Mouse (Mus musculus) embryo, embryonic 11 days (tissue): ENCODE data around the gene Asna1.
A peak's percentile ranks its signal among the peaks of the same experiment; 100 is the strongest.

Source experiments
- DNase-seq: peaks from one replicate; pipeline ENCODE4 v3.0.0-alpha.2; 2015

The Asna1 gene

DNA sequence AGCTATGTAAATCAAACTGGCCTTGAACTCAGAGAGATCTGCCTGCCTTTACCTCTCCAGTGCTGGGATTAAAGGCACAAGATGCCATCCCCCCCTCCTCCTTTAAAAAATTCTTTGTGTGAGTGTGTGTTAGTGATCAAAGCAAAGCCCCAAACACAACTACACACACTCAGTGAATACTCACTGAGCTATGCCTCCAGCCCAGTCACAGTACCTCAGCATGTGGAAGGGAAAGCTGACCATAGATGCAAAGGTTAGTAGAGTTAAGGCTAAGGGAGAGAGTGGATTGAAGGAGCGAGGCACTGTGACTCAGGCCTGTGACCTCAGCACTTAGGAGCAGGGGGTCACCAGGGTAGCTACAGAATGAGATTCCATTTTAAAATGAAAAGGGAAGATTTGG is 52.0 kb downstream of the Asna1 start:
- DNase-seq: no peak

DNA sequence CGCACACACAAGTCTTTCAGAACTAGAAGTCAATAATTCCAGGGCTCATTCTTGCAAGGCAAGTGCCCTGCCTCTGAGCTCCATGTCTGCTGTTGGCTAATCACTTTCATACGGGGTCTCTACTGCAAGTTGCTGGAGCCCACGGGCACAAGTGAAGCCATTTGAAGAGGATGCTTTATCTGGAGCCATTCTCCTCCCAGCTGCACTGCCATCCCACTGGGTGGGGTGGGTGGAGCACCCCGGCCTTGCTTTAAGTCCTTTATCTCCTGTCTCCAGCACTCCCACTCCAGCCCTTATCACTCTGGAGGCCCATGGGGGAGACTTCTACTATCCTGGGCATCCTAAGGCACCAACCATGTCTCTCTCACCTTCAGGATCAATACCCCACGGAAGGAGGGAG is 54.2 kb downstream of the Asna1 start:
- no peak for DNase-seq

DNA sequence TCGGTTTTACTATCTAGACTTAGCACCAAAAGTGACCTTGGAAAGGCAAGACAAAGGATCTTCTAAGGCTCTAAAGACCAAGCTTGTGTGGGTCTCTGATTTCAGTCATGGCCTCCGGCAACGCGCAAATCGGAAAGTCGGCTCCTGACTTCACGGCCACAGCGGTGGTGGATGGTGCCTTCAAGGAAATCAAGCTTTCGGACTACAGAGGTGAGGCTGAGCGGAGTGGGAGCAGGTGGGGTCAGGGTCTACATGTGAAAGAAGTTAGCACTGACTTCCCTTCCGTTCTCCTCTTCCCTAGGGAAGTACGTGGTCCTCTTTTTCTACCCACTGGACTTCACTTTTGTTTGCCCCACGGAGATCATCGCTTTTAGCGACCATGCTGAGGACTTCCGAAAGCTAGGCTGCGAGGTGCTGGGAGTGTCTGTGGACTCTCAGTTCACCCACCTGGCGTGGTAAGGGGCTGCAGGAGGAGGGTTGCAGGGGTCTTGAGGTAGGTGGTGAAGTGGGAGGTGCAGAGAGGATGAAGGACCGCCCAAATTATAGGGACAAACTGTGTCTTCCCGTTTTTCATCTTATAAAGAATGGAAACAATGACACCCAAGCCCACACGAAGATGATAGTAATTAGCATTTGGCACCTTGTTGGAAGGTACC is 54.8 kb downstream of the Asna1 start:
- DNase-seq: no peak

DNA sequence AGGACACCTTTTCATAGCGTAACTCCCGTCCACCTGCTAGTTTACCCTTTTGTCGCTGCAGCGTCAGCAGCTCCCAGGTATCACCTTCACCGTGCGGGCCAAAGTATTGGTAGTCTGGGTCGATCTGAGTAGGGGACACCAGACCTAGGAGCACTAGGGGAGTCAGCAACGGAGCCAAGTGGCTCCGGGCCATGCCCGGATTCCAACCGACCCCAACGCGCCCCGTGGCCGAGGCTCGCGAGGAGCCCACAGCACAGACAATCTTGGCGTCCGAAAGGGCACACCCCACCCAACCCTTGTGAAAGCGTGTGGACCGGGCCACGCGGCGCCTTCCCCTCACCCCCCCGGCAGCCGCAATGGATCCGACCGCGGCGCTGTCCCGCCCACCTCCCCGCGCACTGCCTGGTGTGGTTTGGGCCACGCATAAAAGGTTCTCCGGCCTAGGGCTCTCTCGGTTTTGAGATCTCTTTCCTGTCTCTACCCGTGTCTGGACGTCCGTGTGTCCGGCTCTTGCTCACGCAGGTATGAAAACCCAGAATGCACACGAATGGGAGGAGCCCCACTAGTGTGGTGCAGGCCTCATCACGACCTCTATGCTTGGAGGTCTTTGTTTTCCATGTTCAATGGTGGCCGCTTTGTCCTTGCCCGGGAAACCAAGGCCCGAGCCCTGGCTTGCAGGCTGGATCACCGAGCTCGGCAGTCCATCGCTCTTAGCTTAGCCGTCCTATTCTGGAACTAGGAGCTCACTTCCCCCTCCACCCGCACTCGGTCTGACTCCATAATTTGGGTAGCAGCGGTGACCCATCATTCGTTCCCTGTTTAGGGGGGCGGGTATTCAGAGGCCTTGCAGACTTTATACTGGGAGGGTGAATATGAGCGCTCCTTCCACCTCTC is 55.6 kb downstream of the Asna1 start, which contains the start of the genes Gm49661, Prdx2 and Rnaseh2a:
Gm49661 (minus strand) TSS at position 193 of the 894 bp plus-strand sequence.
Prdx2 (plus strand) TSS at position 347 of the 894 bp plus-strand sequence.
Rnaseh2a (minus strand) TSS at position 527 of the 894 bp plus-strand sequence.
- peak; percentile 89 for DNase-seq

DNA sequence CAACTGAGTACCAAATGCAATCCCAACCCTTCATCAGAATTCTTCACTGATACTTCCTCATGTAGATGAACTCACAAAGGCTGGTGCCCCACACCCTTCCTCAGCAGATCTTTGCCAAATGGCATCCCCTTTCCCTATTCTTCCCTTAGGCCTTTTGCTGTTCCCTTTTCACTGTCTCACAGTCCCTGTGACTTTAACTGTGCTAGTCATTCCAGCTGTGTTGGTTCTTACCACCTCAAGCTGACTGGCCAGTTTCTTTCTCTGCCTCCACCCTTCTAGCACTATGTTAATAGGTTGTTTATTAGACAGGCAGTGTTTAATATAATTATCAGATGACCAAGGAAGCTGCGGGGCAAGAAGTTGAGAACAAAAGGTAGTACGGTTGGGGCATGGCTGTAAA is 56.4 kb downstream of the Asna1 start:
- DNase-seq: no peak
